Mouse (Mus musculus): ENCODE results near the gene Ctr9.

DNA sequence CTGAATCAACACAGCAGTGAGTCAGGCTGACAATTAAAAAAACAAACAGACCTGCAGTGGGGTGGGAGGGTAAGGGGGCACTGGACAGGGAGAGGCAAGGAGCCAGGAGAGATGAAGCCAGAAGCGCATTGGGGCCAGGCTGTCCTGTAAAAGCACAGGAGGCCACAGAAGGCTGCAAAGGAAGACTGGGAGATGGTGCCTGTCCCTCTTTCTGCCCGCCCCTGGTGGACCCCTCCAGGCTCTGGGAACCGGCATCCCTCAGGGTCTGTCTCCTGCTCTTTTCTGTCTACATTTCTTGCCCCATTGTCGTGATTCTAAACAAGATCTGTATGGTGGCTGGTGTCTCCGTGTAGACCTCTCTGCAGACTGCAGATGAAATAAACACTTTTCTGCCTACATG lies 13.0 kb upstream of the Ctr9 start:
- TF ChIP-seq CTCF (IDR thresholded peaks at IDR 0.05; ENCODE audit: borderline replicate concordance, control insufficient read depth, extremely low read depth, insufficient read depth, low read length, poor library complexity) (no peak), POLR2A (IDR thresholded peaks at IDR 0.05; ENCODE audit: control insufficient read depth, extremely low read depth, insufficient read depth, low read length, poor library complexity) (no peak)

Measured in thymus, adult 2 months (tissue).